In the genomic region with DNA sequence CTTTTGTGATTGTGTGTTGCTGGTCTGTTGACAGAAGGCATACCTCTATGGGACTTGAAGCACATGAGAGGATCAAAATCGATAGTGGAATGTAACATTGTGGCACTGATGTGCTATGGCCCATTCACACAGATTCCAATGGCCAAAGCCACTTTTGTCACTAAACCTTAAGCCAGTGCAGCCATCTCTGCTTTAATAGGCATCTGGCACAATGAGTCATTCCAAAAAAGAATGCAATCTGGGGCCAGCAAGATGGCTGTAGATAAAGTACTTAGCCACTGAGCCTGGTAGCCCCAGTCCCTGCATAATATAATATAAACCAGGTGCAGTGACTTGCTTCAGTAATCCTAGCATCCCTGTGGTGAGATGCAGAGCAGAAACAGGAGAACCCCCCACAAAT, we compare ENCODE assay signal across 18 mouse cellular contexts. TPM values are rescaled to one million over a fixed set of nuclear protein-coding genes. Genes with fewer than 3 reads are reported as not detected.
DNase-seq lines count a peak whose midpoint lies in the region; ATAC-seq lines count a peak whose summit lies in the region.
"Had no signal": no experiment of that assay in that cellular context is flagged by ENCODE, and none has a peak within 500 bp of the region (broad histone marks: within the 10 kb centered on the region; RNA-seq: fewer than 3 reads in every experiment).

No protein-coding gene starts in this region.

- intact Hi-C loops in left cerebral cortex, postnatal 10 days (cut with DNase I) = no loop called here

- H3K27me3 ChIP-seq in limb, embryonic 11.5 days (ENCODE audit: control insufficient read depth, insufficient read depth, low read length) = 0 out of 2 replicates have a peak, but pooled peaks cover 2% of the 10 kb centered on the region
- H3K27me3 ChIP-seq in limb, embryonic 10.5 days (ENCODE audit: low read depth, poor library complexity, severe bottlenecking) = peaks cover 9% of the 10 kb centered on the region
- no peaks in the 10 kb centered on the region for H3K27me3 ChIP-seq in hindbrain, embryonic 12.5 days
- H3K27me3 ChIP-seq: forebrain, embryonic 15.5 days had no signal

- ATAC-seq in limb, embryonic 11.5 days (ENCODE audit: insufficient number of reproducible peaks, low FRiP score, low TSS enrichment, low read depth) = no peak
- ATAC-seq in erythroblast, adult 5-6 weeks (replicated peaks; ENCODE audit: low FRiP score, poor library complexity, severe bottlenecking) = no peak
- no peak for ATAC-seq in hindbrain, embryonic 12.5 days (ENCODE audit: low FRiP score)
- ATAC-seq: forebrain, embryonic 15.5 days; hindbrain, embryonic 16.5 days; inflammation-experienced regulatory T-cells, adult 6 months had no signal

- no peak overlapping the region for H3K27ac ChIP-seq in limb, embryonic 11.5 days (replicated peaks; ENCODE audit: low read depth, low read length)
- H3K27ac ChIP-seq in limb, embryonic 10.5 days = no peak overlapping the region
- no peak overlapping the region for H3K27ac ChIP-seq in hindbrain, embryonic 12.5 days
- H3K27ac ChIP-seq: forebrain, embryonic 15.5 days; gastrocnemius, adult 2 months had no signal

- no peaks in the 10 kb centered on the region for H3K9me3 ChIP-seq in limb, embryonic 11.5 days (ENCODE audit: control insufficient read depth, low read length)
- no peaks in the 10 kb centered on the region for H3K9me3 ChIP-seq in limb, embryonic 10.5 days (replicated peaks)
- H3K9me3 ChIP-seq in hindbrain, embryonic 12.5 days (replicated peaks) = no peaks in the 10 kb centered on the region
- H3K9me3 ChIP-seq: forebrain, embryonic 15.5 days; heart, embryonic 12.5 days had no signal

- H3K36me3 ChIP-seq in limb, embryonic 11.5 days (ENCODE audit: control insufficient read depth, insufficient read depth, low read length) = no peaks in the 10 kb centered on the region
- no peaks in the 10 kb centered on the region for H3K36me3 ChIP-seq in limb, embryonic 10.5 days
- no peaks in the 10 kb centered on the region for H3K36me3 ChIP-seq in hindbrain, embryonic 12.5 days
- H3K36me3 ChIP-seq: forebrain, embryonic 15.5 days; heart, embryonic 12.5 days had no signal

- WGBS in limb, embryonic 11.5 days = 90% methylated on average over 1 of the region's 1 CpGs
- WGBS in limb, embryonic 10.5 days = 83% methylated on average over 1 of the region's 1 CpGs
- WGBS in hindbrain, embryonic 12.5 days = 97% methylated on average over 1 of the region's 1 CpGs

- DNase-seq in limb, embryonic 11.5 days (ENCODE audit: low spot score) = peak; percentile 24
- no peak for DNase-seq in limb, embryonic 10.5 days (ENCODE audit: low spot score)
- peak; percentile 71 for DNase-seq in Muller cell, postnatal 12 days (ENCODE audit: inconsistent ontology term)
- peak; percentile 26 for DNase-seq in forelimb bud, embryonic 11.5 days (ENCODE audit: low read depth, low spot score)
- no peak for DNase-seq in left cerebral cortex, postnatal 10 days (ENCODE audit: extremely low spot score in 1 of 2, low spot score in 2 of 2)
- DNase-seq: adrenal gland, adult 2 months; adrenal gland, postnatal 25 days; cerebellum, adult 2 months; cerebellum, postnatal 10 days; gastrocnemius, adult 2 months; gastrocnemius, postnatal 25 days; kidney, adult 11 months had no signal

- H3K4me2 ChIP-seq in limb, embryonic 11.5 days (ENCODE audit: low read depth, severe bottlenecking) = no peak overlapping the region
- H3K4me2 ChIP-seq in hindbrain, embryonic 12.5 days (replicated peaks) = no peak overlapping the region
- H3K4me2 ChIP-seq: forebrain, embryonic 15.5 days; heart, embryonic 12.5 days had no signal

- H3K4me1 ChIP-seq in limb, embryonic 11.5 days (ENCODE audit: control insufficient read depth, insufficient read depth, low read length) = no peaks in the 10 kb centered on the region; the same call in 1 of the 2 replicates
- peaks cover 16% of the 10 kb centered on the region for H3K4me1 ChIP-seq in limb, embryonic 10.5 days
- peaks cover 13% of the 10 kb centered on the region for H3K4me1 ChIP-seq in hindbrain, embryonic 12.5 days

- no peak overlapping the region for H3K4me3 ChIP-seq in limb, embryonic 11.5 days (ENCODE audit: low read depth, low read length)
- H3K4me3 ChIP-seq in limb, embryonic 10.5 days = no peak overlapping the region
- no peak overlapping the region for H3K4me3 ChIP-seq in hindbrain, embryonic 12.5 days
- H3K4me3 ChIP-seq: forebrain, embryonic 15.5 days; gastrocnemius, adult 2 months; heart, embryonic 12.5 days had no signal

- no peak overlapping the region for H3K9ac ChIP-seq in limb, embryonic 11.5 days (ENCODE audit: low read length)
- H3K9ac ChIP-seq in hindbrain, embryonic 12.5 days = no peak overlapping the region
- H3K9ac ChIP-seq: forebrain, embryonic 15.5 days; heart, embryonic 12.5 days had no signal

RNA-seq across cellular contexts. Expression of gene Zmat3, which starts 1.7 kb away (rescaled TPM):
- polyA plus RNA-seq in limb, embryonic 11.5 days (2014; fragmentation: Nextera tagmentation; extraction: Ambion mirVana) = 5.9 and 7.6 TPM in 2 replicates
- polyA plus RNA-seq in limb, embryonic 10.5 days (2016; fragmentation: Nextera tagmentation; extraction: Ambion mirVana) = 4.7 and 5.4 TPM in 2 replicates
- 0.42 and 1.2 TPM in 2 replicates for total RNA-seq in erythroblast, adult 5-6 weeks (2015; ENCODE audit: low replicate concordance)
- total RNA-seq in erythroblast, adult 5-6 weeks (2017; ENCODE audit: low replicate concordance) = 0.14 and 0.26 TPM in 2 replicates
- 10 to 100 TPM; 84.6 to 88.7 TPM for total RNA-seq in left cerebral cortex, postnatal 10 days (2021)
- polyA plus RNA-seq in hindbrain, embryonic 12.5 days (2016; fragmentation: Nextera tagmentation; extraction: Ambion mirVana) = 9.4 and 10.1 TPM in 2 replicates

RNA-seq across cellular contexts. Expression of gene Pik3ca, which starts 30.0 kb away (rescaled TPM):
- polyA plus RNA-seq in limb, embryonic 11.5 days (2014; fragmentation: Nextera tagmentation; extraction: Ambion mirVana) = 16.1 and 16.9 TPM in 2 replicates
- 8.3 and 8.6 TPM in 2 replicates for polyA plus RNA-seq in limb, embryonic 10.5 days (2016; fragmentation: Nextera tagmentation; extraction: Ambion mirVana)
- total RNA-seq in erythroblast, adult 5-6 weeks (2015; ENCODE audit: low replicate concordance) = 13.4 and 18.1 TPM in 2 replicates
- total RNA-seq in erythroblast, adult 5-6 weeks (2017; ENCODE audit: low replicate concordance) = 19.8 and 34.8 TPM in 2 replicates
- total RNA-seq in left cerebral cortex, postnatal 10 days (2021) = 10 to 100 TPM; 45.1 to 48.6 TPM
- polyA plus RNA-seq in hindbrain, embryonic 12.5 days (2016; fragmentation: Nextera tagmentation; extraction: Ambion mirVana) = 12.7 and 14.2 TPM in 2 replicates

Comparison
In these comparisons a context has a peak if more than half of its experiments do, and no peak if none do; other contexts are left out.
1. DNase-seq: peak in limb, embryonic 11.5 days (single experiment), Muller cell, postnatal 12 days (single experiment) and forelimb bud, embryonic 11.5 days (single experiment); none in limb, embryonic 10.5 days (single experiment) and left cerebral cortex, postnatal 10 days (0 of 2).